Mouse (Mus musculus): Measurements from ENCODE around the gene Tbck.

Gene Tbck

DNA sequence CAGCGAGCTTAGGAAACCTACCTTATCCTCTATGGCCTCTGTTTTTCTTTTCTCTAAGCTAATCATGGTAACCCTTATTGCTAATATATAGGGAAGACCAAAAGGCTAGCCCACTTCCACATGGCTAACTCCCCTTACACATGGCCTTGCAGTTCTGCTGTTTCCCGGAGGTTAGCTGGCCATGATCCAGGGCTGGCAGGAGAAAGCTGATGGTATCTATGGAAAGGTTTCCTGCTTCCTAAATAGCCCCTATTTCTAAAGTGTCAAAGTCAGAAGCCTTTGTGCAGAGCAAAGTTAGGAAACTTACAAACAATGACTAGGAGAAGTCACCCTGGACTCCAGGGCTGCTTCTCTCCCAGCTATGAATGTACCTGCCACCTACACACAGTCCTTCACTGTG lies 184.9 kb downstream of the Tbck start:
- no peak for DNase-seq (ENCODE audit: low spot score)

DNA sequence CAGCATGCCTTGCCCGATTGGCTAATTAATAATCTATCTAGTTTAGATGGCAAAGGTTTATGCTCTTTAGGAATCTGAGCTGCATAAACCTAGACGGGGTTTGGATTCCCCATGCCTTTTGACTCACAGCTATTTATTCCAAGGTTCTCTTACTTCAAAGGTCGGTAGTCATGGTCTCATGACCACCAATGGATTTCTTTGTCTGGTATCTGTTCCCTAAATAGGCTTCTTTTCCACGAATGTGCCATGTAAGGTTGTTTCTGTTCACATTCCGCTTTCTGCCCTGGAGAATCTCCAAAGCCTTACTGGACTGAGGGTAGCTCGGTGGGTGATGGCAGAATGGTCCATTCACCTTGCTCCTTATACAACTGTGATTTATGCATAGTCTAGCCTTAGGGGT lies 186.1 kb downstream of the Tbck start:
- DNase-seq (ENCODE audit: low spot score) = no peak

DNA sequence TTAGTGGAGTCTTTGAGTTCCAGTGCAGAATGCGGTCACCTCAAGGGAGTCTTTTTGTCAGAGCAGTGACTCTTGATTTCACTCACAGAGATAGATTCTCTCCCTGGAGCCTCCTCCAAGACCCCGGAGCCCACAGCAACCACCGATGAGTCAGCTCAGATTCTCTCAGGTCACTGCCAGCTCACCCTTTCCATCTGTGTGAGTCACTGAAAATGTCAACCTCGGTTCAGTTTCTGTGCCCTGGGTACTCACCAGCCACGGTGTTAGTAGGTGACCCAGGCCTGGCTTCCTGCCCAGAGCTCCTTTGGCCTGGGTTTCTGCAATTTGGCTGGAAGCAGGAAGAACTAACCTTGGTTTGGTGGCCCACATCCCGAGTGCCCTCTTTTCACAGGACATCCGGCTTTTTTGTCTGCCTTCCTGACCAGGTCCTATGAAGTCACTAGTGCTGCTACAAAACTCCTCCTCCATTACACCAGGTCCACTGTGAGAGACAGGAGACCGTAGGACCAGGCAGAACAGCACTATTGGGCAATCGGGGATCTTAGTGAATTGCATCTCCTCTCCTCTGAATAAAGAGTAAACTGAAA lies 187.5 kb downstream of the Tbck start:
- DNase-seq (ENCODE audit: low spot score) = peak; percentile 27

DNA sequence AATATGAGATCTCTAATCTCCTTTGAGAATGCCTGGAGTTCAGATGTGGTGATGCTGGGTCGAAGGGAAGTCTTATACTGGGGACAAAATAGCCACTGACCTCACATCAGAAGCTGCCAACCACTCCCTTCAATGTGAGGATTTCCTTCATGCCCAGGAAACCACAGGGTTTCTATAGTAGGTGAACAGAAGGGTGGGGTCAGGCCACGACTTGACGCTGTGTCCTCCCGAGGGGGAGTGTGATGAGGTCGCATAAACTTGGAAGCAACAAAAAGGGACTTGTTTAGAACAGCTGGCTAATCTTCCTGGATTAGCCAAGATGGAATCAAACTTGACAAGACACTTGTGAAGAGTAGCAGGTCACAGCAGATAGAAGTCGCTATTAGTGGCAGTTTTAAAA lies 189.3 kb downstream of the Tbck start:
- no peak for DNase-seq (ENCODE audit: low spot score)

DNA sequence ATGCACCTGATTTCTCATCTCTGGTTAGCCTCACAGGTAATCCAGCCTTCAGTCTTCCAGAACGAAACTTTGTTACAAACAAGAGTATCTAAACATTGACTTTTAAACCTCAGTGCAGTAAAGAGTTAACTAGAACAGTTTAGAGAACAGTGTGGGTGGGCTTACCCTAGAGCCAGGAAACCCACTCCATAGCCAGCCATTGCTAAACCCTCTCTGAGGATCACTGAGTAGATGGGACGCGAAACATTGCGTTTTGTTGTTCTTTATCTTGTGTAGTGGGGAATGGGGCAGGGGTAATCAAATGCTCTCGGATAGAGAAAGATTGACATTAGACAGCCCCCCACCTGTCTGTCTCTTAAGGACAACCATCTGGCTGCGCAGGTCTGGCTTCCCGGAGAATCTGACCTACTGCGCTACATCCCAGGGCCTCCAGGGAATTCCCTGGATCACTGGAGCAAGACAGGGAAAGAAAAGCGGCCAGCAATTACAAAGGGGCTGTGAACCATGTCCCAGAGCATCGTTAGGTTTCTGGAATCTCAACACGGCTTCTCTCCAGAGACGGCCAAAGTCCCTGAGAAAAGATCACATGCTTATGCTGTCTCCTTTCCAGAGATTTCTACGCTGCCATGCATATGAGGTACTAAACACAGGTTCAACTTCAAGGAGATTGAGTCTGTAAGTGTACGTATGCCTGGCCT lies 192.2 kb downstream of the Tbck start:
- DNase-seq (ENCODE audit: low spot score) = no peak

DNA sequence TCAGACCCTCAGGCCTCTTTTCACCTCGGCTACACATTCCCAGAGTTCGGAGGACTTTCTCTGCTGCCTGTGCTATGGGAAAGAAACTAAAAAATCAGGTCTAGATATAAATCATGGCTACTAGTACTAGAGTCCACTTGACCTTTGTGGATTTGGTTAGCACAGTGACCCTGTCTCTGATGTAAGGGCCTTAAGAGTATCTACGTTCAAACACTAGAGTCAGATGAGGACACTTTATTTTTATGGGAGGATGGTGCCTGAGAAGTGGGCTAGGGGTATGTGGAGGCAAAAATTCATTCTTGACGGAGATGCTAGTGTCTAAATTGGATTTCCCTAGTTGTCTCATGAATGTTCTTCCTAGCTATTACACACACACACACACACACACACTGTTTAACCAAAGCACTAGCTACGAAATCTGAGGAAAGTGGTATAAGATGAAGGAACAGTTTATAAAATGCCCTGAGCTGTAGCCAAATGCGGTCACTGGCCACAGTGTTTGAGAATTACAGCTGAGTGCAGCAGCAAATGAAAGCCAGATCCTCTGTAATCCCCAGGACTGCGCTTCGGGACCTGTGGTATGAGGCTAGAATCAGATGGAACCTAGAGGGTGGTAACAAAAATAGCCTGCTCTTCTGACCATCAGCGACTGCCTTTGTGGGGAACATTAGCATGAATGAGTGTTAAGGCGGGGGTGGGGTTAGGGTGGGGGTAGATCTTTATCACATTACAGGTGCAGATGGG lies 193.2 kb downstream of the Tbck start:
- no peak for DNase-seq (ENCODE audit: low spot score)

DNA sequence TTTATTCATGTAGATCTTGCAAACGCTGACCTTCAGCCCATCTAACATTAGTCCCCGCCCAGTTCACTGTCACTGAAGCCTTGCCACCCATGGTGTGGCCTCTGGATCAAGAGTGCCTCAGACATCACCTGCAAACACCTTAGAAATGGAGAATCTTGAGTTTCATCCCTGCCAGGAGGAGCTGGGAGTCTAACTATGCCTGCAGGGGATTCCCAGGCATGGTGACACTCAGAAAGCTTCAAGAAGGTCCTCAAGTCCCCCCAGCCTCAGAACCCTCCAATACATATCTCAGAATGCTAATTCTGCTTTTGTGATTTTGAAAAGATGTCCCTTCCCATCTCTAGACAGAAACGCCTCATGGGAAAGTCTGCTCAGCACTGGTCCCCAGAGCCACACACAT lies 196.4 kb downstream of the Tbck start:
- DNase-seq (ENCODE audit: low spot score) = no peak

DNA sequence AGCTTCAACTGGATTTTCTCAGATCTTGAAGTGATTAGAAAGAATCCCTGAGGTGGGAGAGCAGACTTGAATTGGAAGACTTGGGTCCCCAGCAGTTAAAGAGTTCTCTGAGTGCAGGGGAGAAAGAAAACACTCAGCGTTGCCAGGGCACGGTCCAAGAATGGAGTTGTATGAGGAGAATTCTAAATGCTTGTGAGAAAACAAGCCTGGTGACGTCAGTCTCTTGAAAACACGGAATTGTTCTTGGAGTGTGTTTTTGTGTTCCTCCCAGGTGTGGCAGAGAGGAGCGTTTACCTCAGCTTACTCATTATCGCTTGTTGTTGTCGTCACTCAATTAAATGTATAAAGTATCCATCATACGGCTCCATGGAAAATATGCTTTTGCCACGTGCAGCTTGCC lies 196.9 kb downstream of the Tbck start:
- DNase-seq (ENCODE audit: low spot score) = no peak

DNA sequence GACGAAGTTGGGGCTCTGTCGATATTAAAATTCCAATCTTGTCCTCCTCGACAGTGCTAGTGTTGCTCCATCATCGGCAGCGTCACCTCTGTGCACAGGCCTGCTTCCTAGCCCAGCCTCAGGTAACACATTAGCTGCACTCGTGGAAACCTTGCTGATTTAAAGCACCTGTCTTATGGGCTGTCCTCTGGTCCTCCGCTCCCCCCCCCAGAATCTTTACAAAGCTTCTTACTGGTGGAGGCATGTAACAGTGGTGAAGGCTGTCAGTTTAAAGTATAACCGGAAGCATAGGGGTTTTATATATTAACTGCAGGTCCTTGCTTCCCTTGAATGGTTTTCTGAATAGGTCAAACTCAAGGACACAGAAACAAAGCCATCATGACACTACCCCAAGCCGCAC lies 199.3 kb downstream of the Tbck start:
- DNase-seq (ENCODE audit: low spot score) = no peak

DNA sequence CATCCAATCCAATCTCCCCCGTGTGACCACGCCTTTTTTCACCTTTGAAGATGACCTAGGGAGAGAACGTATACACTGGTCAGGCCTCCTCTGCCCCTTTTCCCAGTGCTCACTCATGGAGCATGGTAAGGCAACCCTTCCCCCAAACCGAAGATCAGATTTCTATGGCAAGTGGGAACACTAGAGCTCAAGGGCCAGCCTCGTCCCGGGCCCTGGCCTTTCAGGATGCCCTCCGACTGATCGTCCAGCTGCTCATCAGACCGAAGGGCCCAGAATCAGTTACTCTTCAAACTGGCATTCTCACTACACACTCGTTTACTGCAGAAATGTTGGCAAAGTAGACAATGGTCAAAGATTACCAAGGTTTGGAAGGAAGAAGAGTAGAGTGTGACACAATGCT lies 200.5 kb downstream of the Tbck start:
- DNase-seq (ENCODE audit: low spot score) = no peak

DNA sequence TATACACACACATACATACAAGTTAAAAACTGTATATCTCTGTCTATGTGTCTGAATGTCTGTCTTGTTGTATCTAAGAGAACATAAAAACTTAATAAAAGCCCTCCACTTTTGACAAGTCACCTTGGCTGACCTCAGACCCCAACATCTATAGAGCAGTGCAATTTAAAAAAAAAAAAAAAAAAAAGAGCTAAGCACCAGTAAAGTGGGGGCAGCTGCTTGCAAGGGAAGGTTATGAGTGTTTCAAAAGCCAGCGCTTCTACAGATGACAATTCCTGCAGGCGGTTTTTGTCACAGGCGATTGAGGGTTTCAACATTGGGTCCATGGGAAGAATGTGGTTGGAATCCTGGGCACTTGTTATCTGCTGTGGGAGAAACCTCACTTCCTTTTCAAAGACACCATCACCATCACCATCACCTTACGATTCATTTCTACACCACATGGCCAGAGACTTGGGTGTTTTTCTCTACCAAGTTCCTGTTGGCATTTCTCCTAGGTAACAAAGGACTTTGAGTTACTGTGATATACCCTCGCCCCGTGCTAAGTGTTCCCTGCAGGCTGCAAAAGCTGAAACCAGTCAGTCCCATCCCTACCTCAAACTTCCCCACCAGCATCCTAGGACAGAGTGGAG lies 202.6 kb downstream of the Tbck start:
- no peak for DNase-seq (ENCODE audit: low spot score)

DNA sequence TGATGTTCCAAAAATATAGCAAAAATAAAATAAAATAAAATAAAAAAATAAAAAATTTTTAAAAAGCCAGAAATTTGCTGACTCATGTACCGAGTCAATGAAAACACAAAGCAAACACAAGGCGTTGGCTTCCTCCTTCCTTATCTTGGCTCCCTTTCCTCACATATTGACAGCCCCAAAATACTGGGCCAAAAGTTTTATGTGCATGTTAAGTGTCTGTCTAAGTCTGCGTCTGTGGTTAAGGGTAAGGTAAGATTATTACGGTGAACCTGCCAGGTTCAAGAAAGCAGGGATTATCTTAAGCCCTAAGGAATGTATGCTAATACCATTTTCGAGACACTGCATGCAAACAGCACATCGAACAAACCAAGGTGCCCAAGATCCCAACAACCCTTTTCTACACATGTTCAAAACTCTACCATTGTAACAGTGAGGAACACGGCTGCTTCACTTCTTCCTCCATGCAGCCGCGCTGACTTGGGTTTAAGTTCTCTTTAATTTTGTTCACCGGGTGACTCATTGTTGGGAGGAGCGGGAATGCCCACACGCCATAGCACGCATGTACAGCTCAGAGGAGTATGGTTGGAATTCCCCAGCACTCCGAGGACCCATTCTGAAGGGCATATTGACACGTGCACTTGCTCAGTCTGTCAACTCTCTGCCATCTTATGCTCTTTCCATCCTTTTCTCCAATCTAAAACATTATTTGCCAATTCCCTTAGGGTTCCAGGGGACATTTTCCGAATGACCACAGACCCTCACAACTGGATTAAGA lies 203.3 kb downstream of the Tbck start:
- DNase-seq (ENCODE audit: low spot score) = no peak

Data from ovary, postnatal 36 days (tissue).